Mouse (Mus musculus) midbrain, postnatal 0 days (tissue): ENCODE data around the gene Zdhhc6. TPM values are rescaled to one million over a fixed set of nuclear protein-coding genes. Genes with fewer than 3 reads are reported as not detected.

Experiments
- ATAC-seq: fragments of 200-750 bp; cut with Nextera tagmentation; 2 replicates; pipeline ENCODE4 v1.8.0; 2017; ENCODE audit warnings: moderate number of reproducible peaks, mild to moderate bottlenecking, moderate TSS enrichment, moderate library complexity; ENCODE audit not compliant: low FRiP score
- DNase-seq: peaks from one replicate; pipeline ENCODE4 v3.0.0-alpha.2; 2015; ENCODE audit warnings: low spot score
- H3K27ac ChIP-seq: fragments of 300-500 bp; sonication (generic); 2 replicates; pipeline ENCODE4 v1.5.1; 2014; ENCODE audit warnings: low read depth, mild to moderate bottlenecking, low read length, mixed read lengths
- H3K27me3 ChIP-seq: fragments of 300-500 bp; sonication (generic); 2 replicates; pipeline ENCODE4 v1.6.1; 2014; ENCODE audit warnings: low read length, control low read depth, mixed read lengths; ENCODE audit not compliant: insufficient read depth
- H3K36me3 ChIP-seq: fragments of 300-500 bp; sonication (generic); 2 replicates; pipeline ENCODE4 v1.6.1; 2014; ENCODE audit warnings: low read length, control low read depth, mixed read lengths; ENCODE audit not compliant: insufficient read depth
- H3K4me1 ChIP-seq: fragments of 300-500 bp; sonication (generic); 2 replicates; pipeline ENCODE4 v1.6.1; 2014; ENCODE audit warnings: mild to moderate bottlenecking, control low read depth, antibody characterized with exemption, low read length, mixed read lengths; ENCODE audit not compliant: insufficient read depth
- H3K4me2 ChIP-seq: fragments of 300-500 bp; sonication (generic); 2 replicates; pipeline ENCODE4 v1.6.1; 2014; ENCODE audit warnings: low read depth, mild to moderate bottlenecking, low read length, mixed read lengths; ENCODE audit not compliant: poor library complexity, severe bottlenecking
- H3K4me3 ChIP-seq: fragments of 300-500 bp; sonication (generic); 2 replicates; pipeline ENCODE4 v1.5.1; 2014; ENCODE audit warnings: low read depth, mild to moderate bottlenecking, low read length, moderate library complexity
- H3K9ac ChIP-seq: fragments of 300-500 bp; sonication (generic); replicated peaks from 2 replicates; pipeline ENCODE4 v1.6.1; 2014; ENCODE audit warnings: mild to moderate bottlenecking, low read length, moderate library complexity, mixed read lengths; ENCODE audit not compliant: poor library complexity, severe bottlenecking
- H3K9me3 ChIP-seq: fragments of 300-500 bp; sonication (generic); 2 replicates; pipeline ENCODE4 v1.6.1; 2016; ENCODE audit warnings: low read length, control low read depth
- CTCF ChIP-seq: IDR thresholded peaks from 2 replicates; pipeline ENCODE4 v1.5.1; 2016; ENCODE audit warnings: antibody characterized with exemption, mild to moderate bottlenecking
- WGBS: fragments of 180-500 bp; shearing (Covaris S2); extraction: QIAGEN DNeasy Blood & Tissue Kit; methylation state at CpG from one replicate; pipeline ENCODE4 v1.1.7; 2014; 5-methylcytosine and 5-hydroxymethylcytosine counted together
- polyA plus RNA-seq: library from polyadenylated mRNA; unstranded; fragments of >200 nt; fragmentation: Nextera tagmentation; extraction: Ambion mirVana; gene quantifications from 2 replicates; pipeline ENCODE4 v1.2.1, GENCODE M21; 2015
- total RNA-seq: library from RNA; depleted of rRNA; stranded (reverse); fragments of >200 nt; gene quantifications from 2 replicates; pipeline ENCODE4 v1.2.3, GENCODE M21; 2014

Zdhhc6 gene
- total and polyA plus RNA-seq, 2 experiments from 2014 or later: 41.4 to 48.1 TPM

DNA sequence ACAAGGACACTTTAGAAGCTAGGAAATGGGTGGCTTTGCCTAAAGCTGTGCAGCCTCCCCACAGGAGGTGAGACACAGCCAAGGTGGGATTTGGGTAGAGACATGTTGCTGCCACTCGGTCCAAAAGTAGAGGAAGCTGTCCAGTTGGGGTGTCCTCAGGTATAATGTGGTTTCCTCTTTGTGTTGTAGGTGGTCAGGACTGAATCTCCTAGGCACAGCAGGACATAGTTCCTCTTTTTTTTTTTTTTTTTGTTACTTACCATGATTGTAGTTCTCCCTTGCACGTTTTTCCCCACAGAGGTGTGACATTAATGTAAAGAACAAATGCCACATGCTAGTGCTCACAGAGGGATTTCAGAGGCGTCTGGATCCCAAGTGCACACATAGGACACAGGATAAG is 50.6 kb downstream of the Zdhhc6 start:
- WGBS: 84% methylated on average over 3 of the region's 3 CpGs
- no peak overlapping the region for H3K27ac ChIP-seq
- H3K4me3 ChIP-seq: no peak overlapping the region
- no peaks in the 10 kb centered on the region for H3K9me3 ChIP-seq
- no peaks in the 10 kb centered on the region for H3K36me3 ChIP-seq
- H3K4me2 ChIP-seq: no peak overlapping the region
- DNase-seq: no peak
- no peak for TF ChIP-seq CTCF
- no peak overlapping the region for H3K9ac ChIP-seq
- ATAC-seq: no peak
- no peaks in the 10 kb centered on the region for H3K27me3 ChIP-seq
- H3K4me1 ChIP-seq: no peaks in the 10 kb centered on the region

- no peaks in the 10 kb centered on the region for H3K36me3 ChIP-seq
- no peak overlapping the region for H3K27ac ChIP-seq
- no peak overlapping the region for H3K9ac ChIP-seq
- no peak overlapping the region for H3K4me3 ChIP-seq
- H3K9me3 ChIP-seq: no peaks in the 10 kb centered on the region
- DNase-seq (no peak), ATAC-seq (no peak)
- H3K4me2 ChIP-seq: no peak overlapping the region
- no peaks in the 10 kb centered on the region for H3K4me1 ChIP-seq
- no peak for TF ChIP-seq CTCF
- WGBS: 83% methylated on average over 12 of the region's 12 CpGs
- H3K27me3 ChIP-seq: no peaks in the 10 kb centered on the region
Observed at GRCm38 (mm10) chr19:55260389-55261184, 55.2 kb downstream of the Zdhhc6 start.

GRCm38 (mm10) chr19:55258514-55258913 is 57.3 kb downstream of the Zdhhc6 start:
- H3K27me3 ChIP-seq: no peaks in the 10 kb centered on the region
- H3K9me3 ChIP-seq: no peaks in the 10 kb centered on the region
- no peak for TF ChIP-seq CTCF
- 95% methylated on average over 5 of the region's 5 CpGs for WGBS
- H3K4me1 ChIP-seq: no peaks in the 10 kb centered on the region
- no peak overlapping the region for H3K9ac ChIP-seq
- no peaks in the 10 kb centered on the region for H3K36me3 ChIP-seq
- DNase-seq (no peak), ATAC-seq (no peak)
- no peak overlapping the region for H3K4me2 ChIP-seq
- H3K27ac ChIP-seq: no peak overlapping the region
- H3K4me3 ChIP-seq: no peak overlapping the region

DNA sequence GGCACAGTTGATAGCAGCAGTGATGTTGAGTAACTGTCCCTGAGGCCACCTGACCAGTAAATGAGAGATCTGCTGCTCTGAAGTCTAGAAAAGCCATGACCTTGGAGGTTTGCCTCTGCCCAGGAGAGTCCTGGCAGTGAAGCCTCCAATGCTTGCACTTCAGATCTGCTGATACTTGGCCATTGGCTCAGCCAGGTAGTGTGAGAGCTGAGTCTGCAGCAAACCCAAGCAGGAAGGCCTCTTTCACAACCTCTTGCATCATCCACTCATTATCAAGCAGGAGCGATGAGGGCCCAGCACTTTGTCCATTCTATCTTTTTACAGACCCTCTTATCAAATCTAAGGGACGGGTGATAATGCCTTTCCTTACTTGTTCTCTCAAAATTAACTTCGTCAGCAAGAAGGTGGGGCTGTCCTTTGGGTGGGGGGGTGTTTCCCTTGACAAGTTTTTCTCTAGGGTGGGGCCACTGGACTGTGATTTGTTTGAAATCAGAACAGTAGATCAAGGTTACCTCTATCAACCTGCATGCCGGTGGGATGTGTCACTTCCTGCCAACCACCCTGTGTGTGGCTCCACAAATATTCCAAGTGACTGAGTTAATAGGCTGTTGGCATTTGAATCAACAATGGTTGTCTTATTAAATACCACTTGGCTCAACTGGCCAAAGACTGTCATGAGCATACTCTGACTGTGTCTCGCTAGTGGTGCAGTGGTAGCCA is 58.0 kb downstream of the Zdhhc6 start:
- 95% methylated on average over 5 of the region's 5 CpGs for WGBS
- H3K4me2 ChIP-seq: no peak overlapping the region
- H3K9ac ChIP-seq: no peak overlapping the region
- no peaks in the 10 kb centered on the region for H3K27me3 ChIP-seq
- H3K4me3 ChIP-seq: no peak overlapping the region
- H3K9me3 ChIP-seq: no peaks in the 10 kb centered on the region
- H3K36me3 ChIP-seq: no peaks in the 10 kb centered on the region
- H3K4me1 ChIP-seq: no peaks in the 10 kb centered on the region
- ATAC-seq (no peak), DNase-seq (no peak)
- no peak for TF ChIP-seq CTCF
- no peak overlapping the region for H3K27ac ChIP-seq

GRCm38 (mm10) chr19:55256156-55256555 is 59.7 kb downstream of the Zdhhc6 start:
- no peak overlapping the region for H3K9ac ChIP-seq
- DNase-seq (no peak), ATAC-seq (no peak)
- no peaks in the 10 kb centered on the region for H3K27me3 ChIP-seq
- no peak overlapping the region for H3K27ac ChIP-seq
- TF ChIP-seq CTCF: no peak
- no peaks in the 10 kb centered on the region for H3K9me3 ChIP-seq
- no peaks in the 10 kb centered on the region for H3K36me3 ChIP-seq
- no peak overlapping the region for H3K4me2 ChIP-seq
- H3K4me1 ChIP-seq: no peaks in the 10 kb centered on the region
- H3K4me3 ChIP-seq: no peak overlapping the region
- WGBS: 77% methylated on average over 9 of the region's 9 CpGs

- H3K4me2 ChIP-seq: peak overlapping the region; percentile 97
- ATAC-seq: peak; percentile 72; the same call in 1 of the 2 replicates
- no peak for TF ChIP-seq CTCF
- no peaks in the 10 kb centered on the region for H3K4me1 ChIP-seq
- no peaks in the 10 kb centered on the region for H3K27me3 ChIP-seq
- peak; percentile 61 for DNase-seq
- WGBS: 7% methylated on average over 5 of the region's 5 CpGs
- H3K9ac ChIP-seq: peak overlapping the region; percentile 53; the same call in 1 of the 2 replicates
- no peaks in the 10 kb centered on the region for H3K9me3 ChIP-seq
- H3K4me3 ChIP-seq: peak overlapping the region; percentile 54
- no peaks in the 10 kb centered on the region for H3K36me3 ChIP-seq
- H3K27ac ChIP-seq: 0 out of 2 replicates have a peak overlapping the region, but pooled peaks have one; percentile 48
Observed at GRCm38 (mm10) chr19:55254513-55255016, 61.3 kb downstream of the Zdhhc6 start.
